Mouse (Mus musculus) hindbrain, embryonic 14.5 days (tissue): ENCODE data around the gene Tollip. TPM values are rescaled to one million over a fixed set of nuclear protein-coding genes. Genes with fewer than 3 reads are reported as not detected.
A peak's percentile ranks its signal among the peaks of the same experiment; 100 is the strongest.

Source experiments
- ATAC-seq: fragments of 200-750 bp; cut with Nextera tagmentation; 2 replicates; pipeline ENCODE4 v1.8.0; 2017; ENCODE audit warnings: moderate number of reproducible peaks, mild to moderate bottlenecking, moderate TSS enrichment, moderate library complexity; ENCODE audit not compliant: low FRiP score
- DNase-seq: peaks from one replicate; pipeline ENCODE4 v3.0.0-alpha.2; 2015; ENCODE audit warnings: low spot score
- H3K27ac ChIP-seq: fragments of 300-500 bp; sonication (generic); 2 replicates; pipeline ENCODE4 v1.5.1; 2014; ENCODE audit warnings: mild to moderate bottlenecking, moderate library complexity
- H3K27me3 ChIP-seq: fragments of 300-500 bp; sonication (generic); 2 replicates; pipeline ENCODE4 v1.6.1; 2014; ENCODE audit warnings: mild to moderate bottlenecking, low read length, mixed read lengths; ENCODE audit not compliant: control insufficient read depth, insufficient read depth
- H3K36me3 ChIP-seq: fragments of 300-500 bp; sonication (generic); replicated peaks from 2 replicates; pipeline ENCODE4 v1.6.1; 2014; ENCODE audit not compliant: control insufficient read depth, insufficient read depth
- H3K4me1 ChIP-seq: fragments of 300-500 bp; sonication (generic); replicated peaks from 2 replicates; pipeline ENCODE4 v1.6.1; 2014; ENCODE audit warnings: antibody characterized with exemption, low read length, mixed read lengths; ENCODE audit not compliant: control insufficient read depth, insufficient read depth
- H3K4me2 ChIP-seq: fragments of 300-500 bp; sonication (generic); replicated peaks from 2 replicates; pipeline ENCODE4 v1.6.1; 2014; ENCODE audit warnings: mild to moderate bottlenecking, moderate library complexity
- H3K4me3 ChIP-seq: fragments of 300-500 bp; sonication (generic); replicated peaks from 2 replicates; pipeline ENCODE4 v1.5.1; 2014; ENCODE audit warnings: mild to moderate bottlenecking, low read length
- H3K9ac ChIP-seq: fragments of 300-500 bp; sonication (generic); 2 replicates; pipeline ENCODE4 v1.6.1; 2014
- H3K9me3 ChIP-seq: fragments of 300-500 bp; sonication (generic); 2 replicates; pipeline ENCODE4 v1.6.1; 2016; ENCODE audit warnings: low read length; ENCODE audit not compliant: control insufficient read depth
- WGBS: fragments of 180-500 bp; shearing (Covaris S2); extraction: QIAGEN DNeasy Blood & Tissue Kit; methylation state at CpG from one replicate; pipeline ENCODE4 v1.1.7; 2014; 5-methylcytosine and 5-hydroxymethylcytosine counted together
- polyA plus RNA-seq: library from polyadenylated mRNA; unstranded; fragments of >200 nt; fragmentation: Nextera tagmentation; extraction: Ambion mirVana; gene quantifications from 2 replicates; pipeline ENCODE4 v1.2.1, GENCODE M21; 2014

Tollip gene
- polyA plus RNA-seq, 1 experiment from 2014 or later = 71.9 TPM

DNA sequence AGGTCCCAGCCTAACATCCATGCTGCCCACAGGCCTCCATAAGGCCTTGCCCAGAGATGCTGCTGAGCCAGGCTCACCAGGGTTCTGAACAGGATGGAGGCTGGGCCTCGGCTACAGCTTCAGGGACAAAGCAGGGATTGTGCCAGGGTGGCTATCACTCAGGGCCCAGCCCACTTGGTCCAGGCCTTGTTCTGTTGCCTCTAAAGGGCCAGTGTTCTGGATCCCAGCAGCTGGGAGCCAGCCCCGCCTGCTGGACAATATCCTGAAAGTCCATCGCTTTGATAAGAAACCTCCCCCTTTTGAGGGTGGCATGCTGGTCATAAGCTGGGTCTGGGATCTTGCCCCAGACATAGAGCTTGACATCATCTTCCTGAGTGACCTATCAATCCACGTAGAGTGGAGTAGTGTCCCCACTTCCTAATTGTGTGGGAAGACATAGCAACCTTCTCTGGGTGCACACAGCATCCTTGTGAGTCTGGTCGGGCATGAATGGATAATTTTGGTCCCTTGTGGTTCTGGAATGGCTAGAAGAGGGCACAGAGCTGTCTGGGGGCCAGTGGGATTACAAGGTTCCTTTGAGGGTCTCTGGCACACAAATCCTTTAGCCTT lies 37.4 kb upstream of the Tollip start:
- Histone ChIP-seq H3K27ac (no peak overlapping the region), H3K36me3 (peaks cover 3% of the 10 kb centered on the region; the same call in 1 of the 2 replicates), H3K9ac (no peak overlapping the region), H3K27me3 (no peaks in the 10 kb centered on the region), H3K4me3 (no peak overlapping the region), H3K9me3 (no peaks in the 10 kb centered on the region), H3K4me2 (no peak overlapping the region), H3K4me1 (peaks cover 86% of the 10 kb centered on the region)
- ATAC-seq = no peak
- DNase-seq = no peak
- WGBS = 61% methylated on average over 5 of the region's 5 CpGs

DNA sequence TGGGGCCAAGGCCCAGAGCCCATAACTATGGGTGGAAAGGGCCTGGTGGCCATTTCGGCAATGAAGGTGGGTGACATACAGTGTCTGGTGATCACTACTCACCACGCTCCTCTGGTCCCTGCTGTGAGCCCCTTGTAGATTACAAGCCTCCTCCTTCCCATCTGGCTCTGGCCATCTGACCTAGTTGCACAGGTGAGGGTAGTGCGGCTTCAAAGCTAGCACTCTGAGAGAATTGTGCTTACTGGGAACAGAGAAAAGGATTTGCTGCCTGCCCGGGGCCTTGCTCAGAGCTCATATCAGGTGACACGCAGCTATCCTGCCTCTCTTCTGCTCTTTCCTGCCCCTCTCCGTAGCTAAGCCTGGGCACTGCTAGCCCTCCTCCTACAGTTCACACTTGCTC lies 35.3 kb upstream of the Tollip start:
- no peaks in the 10 kb centered on the region for H3K27me3 ChIP-seq
- WGBS = 84% methylated on average over 6 of the region's 6 CpGs
- no peak overlapping the region for H3K9ac ChIP-seq
- H3K9me3 ChIP-seq = no peaks in the 10 kb centered on the region
- peaks cover 3% of the 10 kb centered on the region; the same call in 1 of the 2 replicates for H3K36me3 ChIP-seq
- no peak overlapping the region for H3K4me2 ChIP-seq
- peaks cover 74% of the 10 kb centered on the region for H3K4me1 ChIP-seq
- no peak overlapping the region for H3K27ac ChIP-seq
- DNase-seq (no peak), ATAC-seq (no peak)
- no peak overlapping the region for H3K4me3 ChIP-seq

DNA sequence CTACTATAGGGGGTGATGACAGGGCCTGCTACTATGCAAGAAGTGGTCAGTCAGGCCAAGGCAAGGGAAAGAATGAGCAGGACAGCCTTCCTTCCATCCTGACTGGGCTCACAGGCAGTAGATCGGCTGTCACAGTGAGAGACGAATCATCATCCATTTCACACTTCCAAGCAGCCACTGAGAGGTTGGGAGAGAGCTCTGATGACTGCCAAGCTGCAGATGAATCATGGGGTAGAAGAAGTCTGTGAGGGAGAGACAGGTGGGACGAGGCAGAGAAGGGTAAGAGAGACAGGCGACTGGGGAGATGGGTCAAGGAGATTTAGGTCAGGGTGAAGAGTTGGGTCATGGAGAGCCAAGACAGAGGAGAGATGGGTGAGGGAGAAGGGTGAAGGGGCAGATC lies 34.6 kb upstream of the Tollip start:
- Histone ChIP-seq H3K9ac (no peak overlapping the region), H3K27me3 (no peaks in the 10 kb centered on the region), H3K4me1 (peaks cover 75% of the 10 kb centered on the region), H3K9me3 (no peaks in the 10 kb centered on the region), H3K27ac (no peak overlapping the region), H3K4me2 (no peak overlapping the region), H3K36me3 (peaks cover 3% of the 10 kb centered on the region; the same call in 1 of the 2 replicates), H3K4me3 (no peak overlapping the region)
- ATAC-seq = no peak
- DNase-seq = no peak
- WGBS = 78% methylated on average over 4 of the region's 4 CpGs

DNA sequence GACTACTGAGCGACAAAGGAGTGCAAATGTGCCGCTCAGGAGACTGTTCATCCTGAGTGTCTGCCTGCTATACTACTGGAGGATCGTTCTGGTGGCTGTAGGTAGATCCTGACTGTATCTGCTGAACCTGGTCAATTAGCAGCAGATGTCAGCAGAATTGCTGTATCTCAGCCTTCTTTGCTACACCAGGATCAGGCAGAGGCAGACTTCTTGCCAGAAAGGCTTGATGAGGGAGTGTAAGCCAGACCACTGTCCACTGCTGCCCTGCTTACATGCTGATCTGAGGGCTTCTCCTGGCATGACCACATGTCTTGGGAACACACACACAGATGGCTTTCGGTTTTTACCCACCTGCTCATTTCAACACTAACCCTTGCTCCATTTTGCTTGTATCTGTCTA lies 33.5 kb upstream of the Tollip start:
- Histone ChIP-seq H3K27me3 (no peaks in the 10 kb centered on the region), H3K9me3 (no peaks in the 10 kb centered on the region), H3K4me1 (peaks cover 68% of the 10 kb centered on the region), H3K4me3 (peak overlapping the region; percentile 90), H3K9ac (peak overlapping the region; percentile 99), H3K4me2 (peak overlapping the region; percentile 91), H3K27ac (peak overlapping the region; percentile 98), H3K36me3 (peaks cover 3% of the 10 kb centered on the region; the same call in 1 of the 2 replicates)
- ATAC-seq (no peak), DNase-seq (no peak)
- 77% methylated on average over 4 of the region's 4 CpGs for WGBS

DNA sequence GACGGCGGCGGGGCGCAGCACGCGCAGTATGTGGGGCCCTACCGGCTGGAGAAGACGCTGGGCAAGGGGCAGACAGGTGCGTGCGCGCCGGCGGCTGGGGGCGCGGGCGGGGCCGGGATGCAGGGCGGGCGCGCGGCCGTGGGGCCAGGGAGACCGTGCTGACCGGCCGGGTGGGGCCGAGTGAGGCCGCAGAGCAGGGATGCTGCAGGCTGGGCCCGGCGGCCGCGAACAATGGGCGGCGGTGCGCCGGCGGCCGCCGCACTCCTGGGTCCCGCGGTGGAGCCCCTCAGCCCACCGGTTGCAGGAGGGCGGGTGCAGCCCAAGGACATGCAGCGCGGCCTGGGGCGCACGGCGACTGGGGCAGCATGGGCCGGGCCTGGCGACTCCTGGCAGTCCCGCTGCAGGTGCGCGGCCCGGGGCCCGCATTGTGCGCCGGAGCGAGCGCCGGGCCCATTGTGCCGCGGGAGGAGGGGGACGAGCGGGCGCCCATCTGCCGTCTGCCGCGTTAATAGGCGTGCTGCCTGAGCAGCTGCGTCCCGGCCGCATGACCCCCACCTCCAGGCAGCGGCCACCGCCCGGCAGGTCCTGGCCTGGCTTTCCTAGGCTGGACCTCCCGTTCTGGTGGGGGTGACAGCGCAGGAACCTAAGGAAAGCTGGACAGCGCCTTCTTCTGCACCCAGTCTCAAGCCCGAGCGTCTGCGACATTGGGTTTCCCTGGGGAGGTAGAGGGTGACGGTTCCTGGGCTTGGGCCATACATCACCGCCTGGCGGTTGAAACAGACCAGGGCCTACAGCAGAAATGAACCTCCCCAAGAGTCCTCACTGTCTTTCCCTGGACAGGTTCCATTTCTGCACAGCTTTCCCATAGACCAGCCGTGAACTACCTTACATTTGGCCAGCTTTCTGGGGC lies 32.1 kb upstream of the Tollip start:
- Histone ChIP-seq H3K27ac (peak overlapping the region; percentile 98), H3K9me3 (no peaks in the 10 kb centered on the region), H3K9ac (peak overlapping the region; percentile 99), H3K4me3 (peak overlapping the region; percentile 90), H3K4me1 (peaks cover 68% of the 10 kb centered on the region), H3K27me3 (no peaks in the 10 kb centered on the region), H3K4me2 (peak overlapping the region; percentile 91), H3K36me3 (peaks cover 3% of the 10 kb centered on the region; the same call in 1 of the 2 replicates)
- WGBS = under 1% methylated on average over 52 of the region's 84 CpGs
- ATAC-seq = peak; percentile 42
- peak; percentile 63 for DNase-seq

DNA sequence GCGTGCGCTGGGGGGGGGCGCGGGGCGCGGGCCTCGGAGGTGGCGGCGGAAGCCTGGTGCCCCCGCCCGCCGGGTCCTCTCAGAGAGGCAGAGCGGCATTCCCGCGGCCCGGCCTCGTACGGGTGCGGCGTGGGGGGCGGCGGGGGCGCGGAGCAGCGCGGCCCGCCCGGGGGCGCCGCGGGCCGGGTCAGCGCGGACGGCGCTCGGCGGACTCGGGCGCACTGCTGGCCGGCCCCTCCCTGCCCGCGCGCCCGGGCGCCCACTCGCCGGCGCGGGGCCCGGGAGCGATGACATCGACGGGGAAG lies 31.4 kb upstream of the Tollip start:
- H3K27me3 ChIP-seq = no peaks in the 10 kb centered on the region
- peaks cover 3% of the 10 kb centered on the region; the same call in 1 of the 2 replicates for H3K36me3 ChIP-seq
- peak overlapping the region; percentile 90 for H3K4me3 ChIP-seq
- peak overlapping the region; percentile 91 for H3K4me2 ChIP-seq
- peak overlapping the region; percentile 99 for H3K9ac ChIP-seq
- H3K27ac ChIP-seq = peak overlapping the region; percentile 98
- DNase-seq = no peak
- peak; percentile 23; the same call in 1 of the 2 replicates for ATAC-seq
- peaks cover 68% of the 10 kb centered on the region for H3K4me1 ChIP-seq
- H3K9me3 ChIP-seq = no peaks in the 10 kb centered on the region
- under 1% methylated on average over 33 of the region's 54 CpGs for WGBS

DNA sequence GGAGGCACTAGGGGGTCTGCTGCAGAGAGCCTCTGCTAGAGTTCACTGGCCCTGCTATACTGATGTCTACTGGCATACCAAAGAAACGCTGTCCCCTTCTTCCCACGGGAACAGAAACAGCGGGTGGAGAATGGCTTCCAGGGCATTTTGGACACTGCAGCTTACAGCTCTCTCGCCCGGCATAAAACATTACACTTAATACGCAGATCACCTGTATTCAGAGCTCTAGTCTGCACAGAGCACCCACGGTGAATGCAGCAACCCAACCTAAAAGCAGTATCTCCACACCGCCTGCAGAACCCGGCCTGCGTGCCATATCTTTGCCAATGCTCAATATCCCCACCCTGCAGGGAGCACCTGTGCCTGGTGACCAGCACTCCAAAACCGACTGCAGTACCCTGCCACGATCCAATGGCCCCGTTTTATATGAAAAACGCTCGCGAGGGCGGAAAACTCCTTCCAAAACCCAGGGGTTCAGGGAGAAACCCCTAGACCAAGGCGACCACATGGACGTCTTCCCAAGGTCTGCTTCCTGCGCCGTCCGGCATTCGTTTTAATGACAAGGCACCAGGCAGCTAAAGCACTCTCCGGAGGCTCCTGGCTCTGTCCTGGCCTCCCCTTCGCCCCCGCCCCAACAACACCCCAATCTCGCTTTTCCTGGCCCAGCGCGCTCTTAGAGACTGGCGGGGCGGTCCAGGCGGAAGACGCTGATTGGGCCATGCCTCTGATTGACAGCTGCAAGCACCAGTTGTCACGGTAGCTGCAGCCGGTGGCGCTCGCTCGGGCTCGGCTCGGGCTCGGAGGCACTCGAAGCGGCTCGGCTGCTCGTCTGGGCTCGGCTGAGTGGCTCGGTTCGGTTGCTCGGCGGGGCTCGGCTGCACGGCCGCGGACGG lies 30.8 kb upstream of the Tollip start, which contains the start of gene Brsk2:
TSS of gene Brsk2 (plus strand) at position 846 of the 893 bp plus-strand sequence.
- 2% methylated on average over 55 of the region's 55 CpGs for WGBS
- Histone ChIP-seq H3K4me1 (peaks cover 62% of the 10 kb centered on the region), H3K9me3 (no peaks in the 10 kb centered on the region), H3K27ac (peak within 1 kb of the TSS; percentile 98), H3K36me3 (peaks cover 3% of the 10 kb centered on the region; the same call in 1 of the 2 replicates), H3K4me2 (peak within 1 kb of the TSS; percentile 91), H3K9ac (peak within 1 kb of the TSS; percentile 99), H3K27me3 (no peaks in the 10 kb centered on the region), H3K4me3 (peak within 1 kb of the TSS; percentile 90)
- ATAC-seq (peak; percentile 94), DNase-seq (peak; percentile 95)

DNA sequence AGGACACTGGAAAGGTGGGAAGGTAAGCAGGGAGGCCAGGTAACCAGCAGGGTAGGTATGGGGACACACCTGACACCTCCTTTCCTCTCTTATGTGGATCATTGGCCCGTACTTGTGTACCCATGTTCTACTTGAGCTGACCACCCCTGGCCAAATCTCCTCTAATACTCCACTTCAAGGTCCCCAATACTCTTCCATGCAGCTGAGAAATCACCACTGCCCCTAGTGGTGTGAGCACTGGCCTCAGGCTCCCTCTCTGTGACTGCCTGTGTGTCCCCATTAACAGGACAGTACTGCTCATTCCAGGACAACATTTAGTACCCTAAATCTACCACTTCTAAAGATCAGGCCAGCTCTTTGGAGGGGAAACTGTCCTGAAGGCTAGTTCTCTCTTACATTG lies 29.7 kb upstream of the Tollip start:
- Histone ChIP-seq H3K4me2 (peak overlapping the region; percentile 91; the same call in 1 of the 2 replicates), H3K27me3 (no peaks in the 10 kb centered on the region), H3K4me3 (no peak overlapping the region), H3K9ac (no peak overlapping the region), H3K4me1 (peaks cover 55% of the 10 kb centered on the region), H3K36me3 (peaks cover 3% of the 10 kb centered on the region; the same call in 1 of the 2 replicates), H3K9me3 (no peaks in the 10 kb centered on the region), H3K27ac (no peak overlapping the region)
- WGBS = 86% methylated on average over 1 of the region's 1 CpGs
- DNase-seq = no peak
- no peak for ATAC-seq
